Mouse (Mus musculus): ENCODE results near the gene Naip1.

GRCm38 (mm10) chr13:100491623-100492022, 39.0 kb upstream of the Naip1 start:
- no peak for TF ChIP-seq CTCF (IDR thresholded peaks at IDR 0.05; ENCODE audit: low read depth)
- no peak for TF ChIP-seq EP300 (IDR thresholded peaks at IDR 0.05; ENCODE audit: low read depth)
